Mouse (Mus musculus) myocyte (in vitro differentiated cells): Measurements from ENCODE around the gene Chst15.

Experiments used
- MAX ChIP-seq: IDR thresholded peaks from one replicate; pipeline ENCODE4 v1.6.1; 2011; ENCODE audit warnings: low read depth, mild to moderate bottlenecking, control low read depth
- POLR2A ChIP-seq: IDR thresholded peaks from one replicate; pipeline ENCODE4 v1.6.1; 2011; ENCODE audit warnings: low read depth, mild to moderate bottlenecking, control low read depth, moderate library complexity; ENCODE audit not compliant: insufficient read length
- POLR2AphosphoS2 ChIP-seq: IDR thresholded peaks from one replicate; pipeline ENCODE4 v1.6.1; 2011; ENCODE audit warnings: low read depth, control low read depth; ENCODE audit not compliant: insufficient read length
- REST ChIP-seq: IDR thresholded peaks from one replicate; pipeline ENCODE4 v1.6.1; 2011; ENCODE audit warnings: mild to moderate bottlenecking, control low read depth, moderate library complexity; ENCODE audit not compliant: insufficient read depth, insufficient read length
- TCF12 ChIP-seq: IDR thresholded peaks from one replicate; pipeline ENCODE4 v1.6.1; 2011; ENCODE audit warnings: mild to moderate bottlenecking, control low read depth; ENCODE audit not compliant: poor library complexity, insufficient read depth, severe bottlenecking
- USF1 ChIP-seq: IDR thresholded peaks from one replicate; pipeline ENCODE4 v1.6.1; 2011; ENCODE audit warnings: low read depth, mild to moderate bottlenecking, control low read depth, moderate library complexity

GRCm38 (mm10) chr7:132305492-132306375 is 11.3 kb downstream of the Chst15 start:
- TF ChIP-seq POLR2A = no peak
- TF ChIP-seq REST = no peak
- TF ChIP-seq TCF12 = no peak
- no peak for TF ChIP-seq MAX
- TF ChIP-seq USF1 = no peak
- TF ChIP-seq POLR2AphosphoS2 = no peak
